10 mouse cellular contexts compared by ENCODE assay signal in genomic region chr1:87028786-87029185, GRCm38 (mm10).
A peak's percentile ranks its signal among the peaks of the same experiment; 100 is the strongest.
DNase-seq lines count a peak whose midpoint lies in the region; ATAC-seq and TF ChIP-seq lines count a peak whose summit lies in the region.
"Had no signal": no experiment of that assay in that cellular context is flagged by ENCODE, and none has a peak within 500 bp of the region (broad histone marks: within the 10 kb centered on the region; RNA-seq: fewer than 3 reads in every experiment).

No protein-coding gene starts in this region.

- H3K4me2 ChIP-seq in heart, embryonic 11.5 days, result no peak overlapping the region
- H3K4me2 ChIP-seq in lung, postnatal 0 days (replicated peaks; ENCODE audit: low read depth, low read length), result no peak overlapping the region
- H3K4me2 ChIP-seq: limb, embryonic 13.5 days had no signal

- H3K36me3 ChIP-seq in heart, embryonic 11.5 days (ENCODE audit: control insufficient read depth, insufficient read depth, low read length), result no peaks in the 10 kb centered on the region
- no peaks in the 10 kb centered on the region for H3K36me3 ChIP-seq in lung, postnatal 0 days (ENCODE audit: insufficient read depth, low read length)
- H3K36me3 ChIP-seq: hindbrain, embryonic 10.5 days had no signal

- H3K27me3 ChIP-seq in heart, embryonic 11.5 days (ENCODE audit: control insufficient read depth, insufficient read depth, low read length), result no peaks in the 10 kb centered on the region
- H3K27me3 ChIP-seq in lung, postnatal 0 days (replicated peaks; ENCODE audit: insufficient read depth, low read length), result no peaks in the 10 kb centered on the region
- H3K27me3 ChIP-seq: limb, embryonic 13.5 days had no signal

- no peak overlapping the region for H3K27ac ChIP-seq in heart, embryonic 11.5 days (ENCODE audit: low read depth, low read length)
- H3K27ac ChIP-seq in lung, postnatal 0 days (ENCODE audit: low read length), result 0 out of 2 replicates have a peak overlapping the region, but pooled peaks have one; percentile 26
- H3K27ac ChIP-seq: hindbrain, embryonic 10.5 days; limb, embryonic 13.5 days had no signal

- no peak overlapping the region for H3K4me3 ChIP-seq in heart, embryonic 11.5 days (ENCODE audit: low read depth, low read length)
- H3K4me3 ChIP-seq in lung, postnatal 0 days (ENCODE audit: low read depth, low read length), result no peak overlapping the region
- H3K4me3 ChIP-seq: hindbrain, embryonic 10.5 days; limb, embryonic 13.5 days had no signal

- no peaks in the 10 kb centered on the region for H3K9me3 ChIP-seq in heart, embryonic 11.5 days (replicated peaks; ENCODE audit: control insufficient read depth, low read length)
- no peaks in the 10 kb centered on the region for H3K9me3 ChIP-seq in lung, postnatal 0 days (ENCODE audit: low read length)
- H3K9me3 ChIP-seq: hindbrain, embryonic 10.5 days; limb, embryonic 13.5 days had no signal

- TF ChIP-seq EP300 in lung, postnatal 0 days (IDR thresholded peaks at IDR 0.05), result no peak

- WGBS in heart, embryonic 11.5 days (ENCODE audit: insufficient replicate concordance), result 53% methylated on average over 2 of the region's 2 CpGs
- WGBS in lung, postnatal 0 days, result 13% methylated on average over 2 of the region's 2 CpGs

- peak; percentile 58 for DNase-seq in heart, adult 8-10 months (ENCODE audit: low spot score)
- peak; percentile 28 for DNase-seq in adrenal gland, adult 8-10 months
- peak; percentile 81 for DNase-seq in lung, postnatal 0 days (ENCODE audit: low spot score)
- DNase-seq in right cerebral cortex, postnatal 14 days, result no peak
- no peak for DNase-seq in layer of hippocampus, adult 11-12 months (ENCODE audit: low spot score)

- no peak overlapping the region for H3K9ac ChIP-seq in heart, embryonic 11.5 days (ENCODE audit: low read depth, low read length)
- no peak overlapping the region for H3K9ac ChIP-seq in lung, postnatal 0 days (replicated peaks; ENCODE audit: low read depth)
- H3K9ac ChIP-seq: limb, embryonic 13.5 days had no signal

- no peak for TF ChIP-seq CTCF in lung, postnatal 0 days (IDR thresholded peaks at IDR 0.05)

- ATAC-seq in heart, embryonic 11.5 days (replicated peaks; ENCODE audit: insufficient number of reproducible peaks, low FRiP score, low TSS enrichment), result no peak
- ATAC-seq in granulocyte monocyte progenitor cell, adult 5-6 weeks (replicated peaks; ENCODE audit: poor library complexity, severe bottlenecking), result peak; percentile 22; the same call in 1 of the 2 replicates
- peak; percentile 76 for ATAC-seq in lung, postnatal 0 days
- ATAC-seq in activated CD4-positive, CD25-positive, alpha-beta regulatory T cell, adult 4 months, result no peak

- H3K4me1 ChIP-seq in heart, embryonic 11.5 days (ENCODE audit: control insufficient read depth, insufficient read depth, low read length), result peaks cover 3% of the 10 kb centered on the region; the same call in 1 of the 2 replicates
- H3K4me1 ChIP-seq in lung, postnatal 0 days (ENCODE audit: insufficient read depth, low read depth, low read length), result peaks cover 6% of the 10 kb centered on the region; the same call in 1 of the 2 replicates

Comparison
In these comparisons a context has a peak if more than half of its experiments do, and no peak if none do; other contexts are left out.
1. DNase-seq: peak in heart, adult 8-10 months (single experiment), adrenal gland, adult 8-10 months (single experiment) and lung, postnatal 0 days (single experiment); none in right cerebral cortex, postnatal 14 days (single experiment) and layer of hippocampus, adult 11-12 months (single experiment).
2. ATAC-seq: peak in granulocyte monocyte progenitor cell, adult 5-6 weeks (single experiment) and lung, postnatal 0 days (single experiment); none in heart, embryonic 11.5 days (single experiment) and activated CD4-positive, CD25-positive, alpha-beta regulatory T cell, adult 4 months (single experiment).